Mouse (Mus musculus): Measurements from ENCODE around the gene Arhgap31.

DNA sequence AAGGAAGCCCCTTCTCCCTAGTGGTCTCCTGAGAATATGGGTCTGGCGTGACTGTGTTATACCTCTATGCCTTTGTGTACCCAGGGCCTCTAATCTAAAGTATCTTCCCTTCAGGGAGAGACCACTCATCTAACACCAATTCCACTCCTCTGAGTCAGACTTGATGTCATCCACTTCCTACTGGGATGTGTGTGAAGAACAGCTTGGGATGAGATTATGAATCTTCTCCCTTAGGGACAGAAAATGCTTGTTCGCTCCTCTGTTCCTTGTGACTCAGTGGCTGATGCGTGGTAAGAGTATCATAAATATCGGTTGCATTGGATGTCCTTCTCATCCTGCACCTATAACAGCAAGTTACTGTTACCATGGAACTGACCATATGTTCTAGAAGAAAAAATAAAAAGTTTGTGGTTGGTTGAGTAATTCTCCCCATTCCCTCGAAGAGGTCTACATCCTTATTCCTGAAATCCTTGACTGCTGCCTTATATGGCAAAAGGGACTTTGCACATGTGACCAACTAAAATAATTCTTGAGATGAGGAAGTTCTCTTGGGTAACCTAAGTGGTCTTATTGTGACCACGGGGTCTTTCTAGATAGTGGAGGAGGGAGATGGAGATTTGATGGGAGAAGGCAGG, 18.1 kb downstream of the Arhgap31 start:
- no peak for TF ChIP-seq GATA1 (IDR thresholded peaks at IDR 0.05; ENCODE audit: borderline replicate concordance, low read length)
- TF ChIP-seq FLI1 (IDR thresholded peaks at IDR 0.05; ENCODE audit: low read length), result no peak

All from megakaryocyte, embryonic 14.5 days (primary cell).